Mouse (Mus musculus): Measurements from ENCODE around the gene Rangrf.
"Not testable (repeated sequence)": the region's sequence is repeated elsewhere in the genome, so short reads cannot be mapped to it uniquely, and the experiment has no call there.

Gene Rangrf

GRCm38 (mm10) chr11:68979320-68979733 lies 4.3 kb upstream of the Rangrf start:
- no peak for DNase-seq (ENCODE audit: low spot score)

- DNase-seq (ENCODE audit: low spot score) = no peak
Observed at GRCm38 (mm10) chr11:68975601-68976000, 616 bp upstream of the Rangrf start.

DNA sequence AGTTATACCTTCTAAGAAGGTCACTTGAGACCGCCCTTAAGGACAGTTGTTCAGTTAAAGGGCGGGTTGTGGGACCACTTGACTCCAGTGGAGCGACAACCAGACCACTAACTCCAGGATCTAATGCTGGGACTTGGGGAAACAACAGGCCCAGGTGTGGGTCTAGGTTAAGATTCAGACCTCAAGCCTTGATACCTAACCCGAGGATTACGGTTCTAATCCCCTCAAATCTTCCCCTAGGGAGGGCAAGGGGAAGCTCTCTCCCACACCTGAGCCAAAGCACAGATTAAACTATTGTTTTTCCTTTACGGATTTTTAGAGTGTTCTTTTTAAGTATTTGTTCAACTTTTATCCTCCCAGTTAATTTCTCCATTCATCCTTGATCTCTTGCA lies 930 bp downstream of the Rangrf start:
- DNase-seq (ENCODE audit: low spot score) = no peak

- peak; percentile 40 for DNase-seq (ENCODE audit: low spot score)
Observed at GRCm38 (mm10) chr11:68973250-68974058, 1.5 kb downstream of the Rangrf start.

DNA sequence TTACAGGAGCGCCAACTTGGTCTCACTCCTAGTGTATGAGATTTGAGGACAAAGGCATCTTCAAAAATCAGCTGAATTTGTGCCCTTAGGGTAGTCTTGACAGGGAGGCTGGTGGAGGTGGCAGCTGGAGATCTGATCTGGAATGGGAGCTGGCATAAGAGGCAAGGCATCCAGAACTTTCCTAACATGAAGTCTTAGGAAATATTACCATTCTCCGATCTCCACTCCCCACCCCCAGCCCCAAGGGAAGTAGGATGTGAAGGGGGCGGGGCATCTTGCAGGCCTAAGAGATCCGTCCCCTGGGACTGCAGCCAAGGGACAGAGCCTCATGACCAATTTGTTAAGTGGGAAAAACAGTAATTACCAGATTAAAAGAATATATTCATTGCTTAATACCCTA lies 4.8 kb downstream of the Rangrf start:
- DNase-seq (ENCODE audit: low spot score) = no peak

GRCm38 (mm10) chr11:68968752-68969151 lies 6.2 kb downstream of the Rangrf start:
- no peak for DNase-seq (ENCODE audit: low spot score)

- DNase-seq (ENCODE audit: low spot score) = peak; percentile 55
Observed at GRCm38 (mm10) chr11:68967337-68968282, 7.4 kb downstream of the Rangrf start, which contains the start of gene Slc25a35. TSS of gene Slc25a35 (plus strand) at chr11:68968131.

DNA sequence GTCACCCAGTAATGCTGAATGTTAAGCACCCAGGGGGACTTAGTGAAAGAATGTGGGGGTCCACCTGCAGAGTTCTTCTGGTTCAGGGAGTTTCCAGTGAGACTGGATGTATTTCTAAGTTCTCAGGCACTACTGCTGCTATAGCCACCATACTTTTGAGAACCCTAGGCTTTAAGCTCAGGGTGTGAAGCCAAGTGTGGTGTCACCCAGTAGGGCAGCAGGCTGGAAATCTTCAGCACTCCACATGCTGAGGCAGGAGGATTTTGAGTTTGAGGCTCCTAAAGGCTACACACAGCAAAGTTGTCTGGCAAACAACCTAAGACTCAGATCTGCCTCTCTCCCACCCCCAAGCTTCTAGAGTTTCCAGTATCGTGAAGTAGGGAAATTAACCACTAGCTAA lies 8.4 kb downstream of the Rangrf start:
- no peak for DNase-seq (ENCODE audit: low spot score)

GRCm38 (mm10) chr11:68965845-68966244 lies 9.1 kb downstream of the Rangrf start:
- DNase-seq (ENCODE audit: low spot score) = no peak

- no peak for DNase-seq (ENCODE audit: low spot score)
Observed at GRCm38 (mm10) chr11:68965050-68965449, 9.9 kb downstream of the Rangrf start.

DNA sequence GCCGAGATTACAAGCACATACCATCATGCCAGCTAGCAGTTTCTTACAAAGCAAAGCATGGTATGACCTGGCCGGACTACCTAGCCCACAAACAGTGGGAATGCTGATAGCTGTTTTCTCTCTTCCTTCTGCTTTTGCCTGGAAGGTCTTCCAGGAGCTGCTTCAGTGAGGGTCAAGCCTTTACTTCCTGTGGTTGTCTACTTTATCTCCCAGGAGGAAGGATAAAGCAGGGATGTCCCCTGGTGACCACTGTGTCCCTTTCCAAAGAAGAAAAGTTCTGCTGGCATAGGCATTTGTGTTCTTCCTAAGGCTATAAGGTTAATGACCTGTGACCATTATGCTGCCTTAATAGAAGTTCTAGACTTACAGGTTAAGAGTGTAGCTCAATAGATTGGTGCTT lies 11.6 kb downstream of the Rangrf start:
- no peak for DNase-seq (ENCODE audit: low spot score)

GRCm38 (mm10) chr11:68962159-68962558 lies 12.8 kb downstream of the Rangrf start:
- DNase-seq (ENCODE audit: low spot score) = not testable (repeated sequence)

GRCm38 (mm10) chr11:68961596-68961995 lies 13.4 kb downstream of the Rangrf start:
- DNase-seq (ENCODE audit: low spot score) = no peak

- DNase-seq (ENCODE audit: low spot score) = no peak
Observed at GRCm38 (mm10) chr11:68957971-68958370, 17.0 kb downstream of the Rangrf start.

DNA sequence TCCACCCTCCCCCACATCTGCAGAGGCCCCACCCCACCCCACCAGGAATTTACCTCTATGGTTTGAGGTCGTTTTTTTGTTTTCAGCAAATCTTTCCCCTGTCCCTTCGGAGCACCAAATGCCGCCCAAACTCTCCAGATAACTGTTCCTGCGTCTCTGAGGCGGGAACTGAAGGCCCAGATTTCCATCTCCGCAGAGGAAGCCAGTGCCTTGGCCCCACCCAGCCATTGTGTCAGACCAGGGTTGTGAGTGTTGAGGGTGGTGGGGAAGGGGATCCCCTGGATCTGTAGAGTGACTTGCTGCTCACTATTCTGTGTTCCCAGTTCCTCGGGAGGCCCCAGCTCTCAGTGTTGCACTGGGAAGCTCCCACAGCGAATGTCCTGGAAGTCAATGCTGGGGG lies 17.7 kb downstream of the Rangrf start, which contains the start of gene Arhgef15:
Gene Arhgef15, minus strand, starts transcription at position 173 of the 400 bp plus-strand sequence.
- DNase-seq (ENCODE audit: low spot score) = no peak

DNA sequence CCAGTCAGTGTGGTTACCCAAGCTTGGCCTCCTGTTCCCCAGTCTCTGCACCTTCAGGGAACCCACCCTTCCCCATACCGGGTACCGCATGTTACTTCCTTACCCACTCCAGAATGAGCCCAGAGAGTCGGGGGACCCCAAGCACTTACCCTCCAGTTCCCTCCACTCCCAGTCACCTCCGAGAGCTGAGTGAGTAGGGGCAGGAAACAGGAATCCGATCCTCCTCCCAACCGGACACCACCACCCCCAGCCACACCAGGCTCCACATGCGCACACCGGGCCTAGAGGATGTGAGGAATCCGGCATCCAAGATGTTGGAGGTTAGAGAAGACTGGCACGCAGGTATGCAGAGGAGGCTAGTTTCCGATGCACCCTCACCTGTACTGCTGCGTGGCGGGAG lies 18.3 kb downstream of the Rangrf start:
- no peak for DNase-seq (ENCODE audit: low spot score)

- no peak for DNase-seq (ENCODE audit: low spot score)
Observed at GRCm38 (mm10) chr11:68956107-68956506, 18.9 kb downstream of the Rangrf start.

DNA sequence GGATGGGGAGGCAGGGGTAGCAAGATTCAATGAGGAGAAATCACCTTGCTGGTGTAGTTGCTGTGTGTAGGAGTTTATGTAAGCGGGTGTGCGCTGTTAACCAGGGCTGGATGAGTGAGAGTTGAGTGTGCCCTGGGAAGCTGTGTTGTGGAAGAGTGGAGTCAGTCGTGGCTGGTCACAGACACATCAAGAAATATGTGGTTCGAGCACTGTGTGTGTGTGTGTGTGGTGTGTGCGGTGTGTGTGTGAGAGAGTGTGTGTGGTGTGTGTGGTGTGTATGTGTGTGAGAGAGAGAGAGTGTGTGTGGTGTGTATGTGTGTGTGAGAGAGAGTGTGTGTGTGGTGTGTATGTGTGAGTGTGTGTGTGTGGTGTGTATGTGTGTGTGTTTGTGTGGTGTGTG lies 19.5 kb downstream of the Rangrf start:
- no peak for DNase-seq (ENCODE audit: low spot score)

- DNase-seq (ENCODE audit: low spot score) = no peak
Observed at GRCm38 (mm10) chr11:68954408-68954807, 20.6 kb downstream of the Rangrf start.

- DNase-seq (ENCODE audit: low spot score) = no peak
Observed at GRCm38 (mm10) chr11:68953903-68954302, 21.1 kb downstream of the Rangrf start.

DNA sequence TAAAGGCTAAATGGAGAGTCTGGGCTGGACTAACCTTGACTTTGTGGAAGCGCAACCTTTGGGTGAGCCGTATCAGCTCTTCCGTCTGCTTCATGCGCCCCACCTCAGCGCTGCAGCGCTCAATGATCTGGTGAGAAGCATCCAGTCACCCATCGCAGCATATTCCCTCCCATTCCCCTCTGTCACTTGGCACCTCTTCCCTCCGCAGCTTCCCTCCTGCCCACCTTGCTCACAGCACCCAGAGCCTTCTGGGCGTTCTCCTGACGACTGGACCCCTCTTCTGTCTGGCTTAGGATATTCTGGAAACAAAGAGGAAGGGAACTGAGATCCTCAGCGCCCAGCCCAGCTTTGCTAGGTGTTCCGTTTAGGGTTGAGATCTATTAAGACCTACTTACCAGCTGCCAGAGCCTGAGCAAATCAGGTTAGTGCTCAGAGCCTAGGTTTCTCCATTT lies 27.4 kb downstream of the Rangrf start:
- DNase-seq (ENCODE audit: low spot score) = no peak

- no peak for DNase-seq (ENCODE audit: low spot score)
Observed at GRCm38 (mm10) chr11:68946806-68947440, 28.1 kb downstream of the Rangrf start.
